Mouse (Mus musculus) stomach, postnatal 0 days (tissue): ENCODE measurements around the gene Elfn1. TPM values are rescaled to one million over a fixed set of nuclear protein-coding genes. Genes with fewer than 3 reads are reported as not detected.

ENCODE experiments used
- ATAC-seq: fragments of 200-750 bp; cut with Nextera tagmentation; 2 replicates; pipeline ENCODE4 v1.8.0; 2017; ENCODE audit not compliant: low FRiP score, low TSS enrichment
- DNase-seq: peaks from one replicate; pipeline ENCODE4 v3.0.0-alpha.2; 2016; ENCODE audit warnings: low spot score
- H3K27ac ChIP-seq: fragments of 300-500 bp; sonication (generic); replicated peaks from 2 replicates; pipeline ENCODE4 v1.5.1; 2014; ENCODE audit warnings: mild to moderate bottlenecking, control low read depth
- H3K27me3 ChIP-seq: fragments of 300-500 bp; sonication (generic); 2 replicates; pipeline ENCODE4 v1.6.1; 2014; ENCODE audit warnings: low read length; ENCODE audit not compliant: control insufficient read depth, insufficient read depth
- H3K36me3 ChIP-seq: fragments of 300-500 bp; sonication (generic); 2 replicates; pipeline ENCODE4 v1.6.1; 2014; ENCODE audit warnings: low read length, mixed read lengths; ENCODE audit not compliant: control insufficient read depth, insufficient read depth
- H3K4me1 ChIP-seq: fragments of 300-500 bp; sonication (generic); replicated peaks from 2 replicates; pipeline ENCODE4 v1.6.1; 2014; ENCODE audit warnings: antibody characterized with exemption; ENCODE audit not compliant: control insufficient read depth, insufficient read depth
- H3K4me2 ChIP-seq: fragments of 300-500 bp; sonication (generic); replicated peaks from 2 replicates; pipeline ENCODE4 v1.6.1; 2014; ENCODE audit warnings: low read depth, mild to moderate bottlenecking, control low read depth, moderate library complexity
- H3K4me3 ChIP-seq: fragments of 300-500 bp; sonication (generic); 2 replicates; pipeline ENCODE4 v1.5.1; 2014; ENCODE audit warnings: low read depth, low read length, control low read depth
- H3K9ac ChIP-seq: fragments of 300-500 bp; sonication (generic); 2 replicates; pipeline ENCODE4 v1.6.1; 2014; ENCODE audit warnings: mild to moderate bottlenecking, low read length, control low read depth, mixed read lengths
- H3K9me3 ChIP-seq: fragments of 300-500 bp; sonication (generic); 2 replicates; pipeline ENCODE4 v1.6.1; 2016; ENCODE audit warnings: low read length; ENCODE audit not compliant: control insufficient read depth
- CTCF ChIP-seq: IDR thresholded peaks from 2 replicates; pipeline ENCODE4 v1.5.1; 2016; ENCODE audit warnings: antibody characterized with exemption, low read depth, mild to moderate bottlenecking, moderate library complexity
- EP300 ChIP-seq: optimal IDR thresholded peaks from 2 replicates; pipeline ENCODE3; 2016; ENCODE audit warnings: antibody characterized with exemption
- WGBS: fragments of 180-500 bp; shearing (Covaris S2); extraction: QIAGEN DNeasy Blood & Tissue Kit; methylation state at CpG from one replicate; pipeline ENCODE4 v1.1.7; 2014; 5-methylcytosine and 5-hydroxymethylcytosine counted together
- polyA plus RNA-seq: library from polyadenylated mRNA; unstranded; fragments of >200 nt; fragmentation: Nextera tagmentation; extraction: Ambion mirVana; gene quantifications from 2 replicates; pipeline ENCODE4 v1.2.1, GENCODE M21; 2015

Elfn1 gene
- polyA plus RNA-seq, 1 experiment from 2014 or later: 0.12 TPM

DNA sequence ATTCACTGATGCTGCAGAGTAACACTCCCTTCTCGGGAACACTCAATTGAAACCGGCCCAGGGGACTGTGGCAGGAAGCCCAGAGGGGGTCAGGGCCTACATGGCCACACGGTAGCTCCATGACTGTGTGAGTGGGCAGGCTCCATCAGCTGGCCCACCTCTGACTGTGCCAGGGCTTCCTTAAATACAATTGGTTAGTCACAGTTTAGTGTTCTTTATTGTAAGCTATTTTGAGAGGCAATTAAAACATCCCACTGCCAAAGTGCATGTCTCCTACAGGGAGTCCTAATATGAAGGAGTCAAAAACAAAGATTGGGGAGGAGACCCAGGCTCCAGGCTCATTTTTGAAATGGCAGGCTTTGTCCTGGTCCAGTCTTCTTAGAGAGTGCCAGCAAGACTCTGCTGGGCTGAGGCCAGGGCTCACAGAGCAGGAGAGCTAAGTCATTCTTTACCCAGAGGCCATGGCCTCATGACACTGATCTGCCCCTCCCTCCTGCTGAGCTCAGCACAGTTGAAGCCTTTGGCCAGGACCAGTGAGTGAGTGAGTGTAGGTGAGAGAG, 116.3 kb downstream of the Elfn1 start:
- TF ChIP-seq CTCF (no peak), EP300 (no peak)
- H3K27ac ChIP-seq: no peak overlapping the region
- WGBS: 37% methylated on average over 3 of the region's 3 CpGs
- no peak for DNase-seq
- peak; percentile 53; the same call in 1 of the 2 replicates for ATAC-seq
- no peaks in the 10 kb centered on the region for H3K9me3 ChIP-seq
- H3K4me3 ChIP-seq: no peak overlapping the region
- H3K4me2 ChIP-seq: no peak overlapping the region
- no peaks in the 10 kb centered on the region for H3K4me1 ChIP-seq
- H3K36me3 ChIP-seq: no peaks in the 10 kb centered on the region
- H3K27me3 ChIP-seq: no peaks in the 10 kb centered on the region
- H3K9ac ChIP-seq: no peak overlapping the region

Other genes starting within 250 kb of the Elfn1 start
- 6.6 and 8.7 TPM in 2 replicates for gene Micall2, start 171.6 kb upstream of the Elfn1 start, polyA plus RNA-seq
- 7.9 and 8.0 TPM in 2 replicates for gene Ints1, start 132.3 kb upstream of the Elfn1 start, polyA plus RNA-seq
- 19.4 TPM in 2 replicates for gene Mafk, start 116.4 kb upstream of the Elfn1 start, polyA plus RNA-seq
- 72.0 and 84.3 TPM in 2 replicates for gene Tmem184a, start 88.0 kb upstream of the Elfn1 start, polyA plus RNA-seq
- not detected in 2 replicates for gene Gm26938, start 81.5 kb upstream of the Elfn1 start, polyA plus RNA-seq
- gene Psmg3, start 81.1 kb upstream of the Elfn1 start, polyA plus RNA-seq: 50.6 and 51.0 TPM in 2 replicates